Mouse (Mus musculus) G1E (cell line): ENCODE data around the gene Brat1. TPM values are rescaled to one million over a fixed set of nuclear protein-coding genes. Genes with fewer than 3 reads are reported as not detected.

Experiments used
- ATAC-seq: 2 replicates; pipeline ENCODE4 v1.8.0; 2016; ENCODE audit warnings: mild to moderate bottlenecking; ENCODE audit not compliant: insufficient number of reproducible peaks, poor library complexity, low FRiP score, severe bottlenecking; ENCODE audit errors: extremely low read depth
- DNase-seq: peaks from one replicate; pipeline ENCODE4 v3.0.0; 2012; ENCODE audit warnings: low spot score
- H3K27me3 ChIP-seq: 2 replicates; pipeline ENCODE4 v1.6.1; 2012; ENCODE audit warnings: mild to moderate bottlenecking, low read length, inconsistent platforms; ENCODE audit not compliant: insufficient read depth
- H3K36me3 ChIP-seq: replicated peaks from 2 replicates; pipeline ENCODE3; 2012; ENCODE audit warnings: mild to moderate bottlenecking, inconsistent platforms
- H3K4me1 ChIP-seq: 2 replicates; pipeline ENCODE4 v1.6.1; 2012; ENCODE audit warnings: low read depth, low read length, inconsistent platforms, mixed read lengths; ENCODE audit not compliant: insufficient read depth
- H3K4me3 ChIP-seq: 2 replicates; pipeline ENCODE4 v1.5.1; 2012; ENCODE audit warnings: low read depth, mild to moderate bottlenecking, inconsistent platforms, low read length, moderate library complexity, mixed read lengths
- H3K9me3 ChIP-seq: replicated peaks from 2 replicates; pipeline ENCODE4 v1.6.1; 2012; ENCODE audit warnings: inconsistent platforms
- CTCF ChIP-seq: IDR thresholded peaks from 2 replicates; pipeline ENCODE4 v1.5.1; 2012; ENCODE audit warnings: low read depth, low read length, inconsistent platforms, mixed read lengths
- GATA1 ChIP-seq: IDR thresholded peaks from 2 replicates; pipeline ENCODE4 v1.6.1; 2012; ENCODE audit warnings: borderline replicate concordance, low read length, inconsistent platforms, mixed read lengths
- GATA2 ChIP-seq: IDR thresholded peaks from 2 replicates; pipeline ENCODE4 v1.6.1; 2012; ENCODE audit warnings: low read depth, low read length, inconsistent platforms, borderline replicate concordance
- POLR2AphosphoS5 ChIP-seq: IDR thresholded peaks from 2 replicates; pipeline ENCODE4 v1.6.1; 2012; ENCODE audit warnings: low read depth, low read length, inconsistent platforms; ENCODE audit not compliant: insufficient replicate concordance
- TAL1 ChIP-seq: conservative IDR thresholded peaks from 2 replicates; pipeline ENCODE4 v1.6.1; 2012; ENCODE audit warnings: low read depth, low read length, inconsistent platforms, mixed read lengths
- polyA plus RNA-seq: library from polyadenylated mRNA; stranded (reverse); fragments of >175 nt; gene quantifications from 2 replicates; pipeline ENCODE4 v1.2.3, GENCODE M21; 2012
- total RNA-seq, 2 experiments: library from RNA; stranded (forward) in 1 of 2; stranded (reverse) in 1 of 2; fragments of 200-1000 nt in 1 of 2; fragments of >200 nt in 1 of 2; fragmentation: Nextera tagmentation in 1 of 2; gene quantifications; 2 replicates each; pipeline ENCODE4 v1.2.3; 2014 to 2017

Brat1 gene
- total and polyA plus RNA-seq, 3 experiments: 9.5 to 25.7 (median 11.1) TPM

DNA sequence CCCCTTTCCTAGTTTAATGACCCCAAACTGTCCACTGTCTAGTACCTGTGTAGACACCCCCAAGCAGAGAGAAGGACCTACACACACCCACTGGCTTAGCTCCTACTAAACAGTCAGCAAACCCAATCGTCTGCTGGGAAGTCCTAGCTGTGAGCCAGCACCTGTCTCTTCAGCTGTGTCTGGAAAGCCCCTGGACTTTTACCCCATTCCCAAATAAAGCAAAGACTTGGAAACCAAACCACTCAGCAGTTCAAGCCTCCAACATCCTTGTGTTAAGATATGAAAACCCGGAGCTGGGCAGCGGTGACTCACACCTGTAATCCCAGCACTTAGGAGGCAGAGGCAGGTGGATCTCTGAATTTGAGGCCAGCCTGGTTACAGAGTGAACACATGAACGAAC, 61.8 kb downstream of the Brat1 start:
- no peaks in the 10 kb centered on the region for H3K27me3 ChIP-seq
- H3K9me3 ChIP-seq: no peaks in the 10 kb centered on the region
- H3K4me1 ChIP-seq: no peaks in the 10 kb centered on the region; the same call in 1 of the 2 replicates
- TF ChIP-seq POLR2AphosphoS5 (no peak), CTCF (no peak), GATA1 (no peak), TAL1 (no peak), GATA2 (no peak)
- H3K36me3 ChIP-seq: peaks cover 86% of the 10 kb centered on the region
- ATAC-seq (no peak), DNase-seq (no peak)
- no peak overlapping the region for H3K4me3 ChIP-seq

DNA sequence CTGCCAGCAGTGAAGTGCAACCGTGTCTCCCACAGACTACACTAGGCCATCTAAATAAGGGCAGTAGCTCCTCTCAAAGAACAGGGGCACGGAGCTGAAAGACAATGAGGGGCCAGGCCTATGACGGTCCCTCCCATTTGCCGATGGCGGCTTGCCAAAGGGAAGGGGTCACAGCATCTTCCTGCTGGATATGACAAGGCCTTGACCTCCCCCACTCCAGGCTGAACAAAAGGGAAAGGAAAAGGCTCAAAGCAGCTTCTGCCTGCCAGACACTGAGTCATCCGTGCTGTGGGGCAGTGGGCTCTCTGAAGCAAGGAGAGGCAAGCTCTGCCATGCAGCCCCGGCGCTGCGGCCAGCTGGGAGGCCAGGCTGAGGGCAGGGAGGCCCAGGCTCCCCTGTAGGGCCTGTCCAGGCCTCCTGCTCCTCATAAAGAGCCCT, 62.9 kb downstream of the Brat1 start:
- Histone ChIP-seq H3K27me3 (no peaks in the 10 kb centered on the region), H3K4me1 (no peaks in the 10 kb centered on the region; the same call in 1 of the 2 replicates), H3K9me3 (no peaks in the 10 kb centered on the region), H3K4me3 (no peak overlapping the region), H3K36me3 (peaks cover 79% of the 10 kb centered on the region)
- ATAC-seq (no peak), DNase-seq (no peak)
- TF ChIP-seq GATA2 (no peak), TAL1 (no peak), POLR2AphosphoS5 (no peak), CTCF (no peak), GATA1 (no peak)

DNA sequence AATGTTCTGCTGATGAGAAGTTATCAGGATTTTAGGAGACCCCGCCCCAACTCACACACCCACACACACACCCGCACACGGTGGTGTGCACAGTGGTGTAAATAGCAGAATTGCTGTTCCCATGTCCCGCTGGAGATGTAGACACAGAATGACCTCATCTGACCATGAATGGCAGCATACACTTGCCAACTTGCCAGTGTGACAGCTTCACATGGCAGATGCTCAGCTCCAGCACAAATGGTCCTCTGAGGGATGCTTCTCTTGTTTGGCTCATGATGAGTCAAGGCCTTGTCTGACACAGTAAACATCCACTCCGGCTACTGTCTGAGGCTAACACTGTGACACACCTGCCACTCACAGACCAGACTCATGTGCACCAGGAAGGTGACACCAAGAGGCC, 63.5 kb downstream of the Brat1 start:
- TF ChIP-seq GATA2: no peak
- no peak for TF ChIP-seq CTCF
- no peak for TF ChIP-seq TAL1
- TF ChIP-seq POLR2AphosphoS5: no peak
- no peak for TF ChIP-seq GATA1
- no peak for DNase-seq
- no peak overlapping the region for H3K4me3 ChIP-seq
- H3K36me3 ChIP-seq: peaks cover 78% of the 10 kb centered on the region
- no peaks in the 10 kb centered on the region for H3K9me3 ChIP-seq
- ATAC-seq: no peak
- H3K27me3 ChIP-seq: no peaks in the 10 kb centered on the region
- no peaks in the 10 kb centered on the region; the same call in 1 of the 2 replicates for H3K4me1 ChIP-seq

Other genes starting within 250 kb of the Brat1 start
- not detected in 2 replicates for gene Chst12, start 199.5 kb upstream of the Brat1 start, total RNA-seq (2014; fragmentation: Nextera tagmentation)
- 0.16 and 0.17 TPM in 2 replicates for gene Chst12, start 199.5 kb upstream of the Brat1 start, total RNA-seq (2017)
- gene Chst12, start 199.5 kb upstream of the Brat1 start, polyA plus RNA-seq: 0.34 and 0.36 TPM in 2 replicates
- not detected in 2 replicates for gene Grifin, start 139.9 kb upstream of the Brat1 start, total RNA-seq (2014; fragmentation: Nextera tagmentation)
- gene Grifin, start 139.9 kb upstream of the Brat1 start, total RNA-seq (2017): not detected in 2 replicates
- not detected in 2 replicates for gene Grifin, start 139.9 kb upstream of the Brat1 start, polyA plus RNA-seq
- 3.1 and 4.3 TPM in 2 replicates for gene Lfng, start 97.7 kb upstream of the Brat1 start, total RNA-seq (2014; fragmentation: Nextera tagmentation)
- 11.4 and 15.2 TPM in 2 replicates for gene Lfng, start 97.7 kb upstream of the Brat1 start, total RNA-seq (2017)
- 11.2 and 12.0 TPM in 2 replicates for gene Lfng, start 97.7 kb upstream of the Brat1 start, polyA plus RNA-seq
- gene Ttyh3, start 56.0 kb upstream of the Brat1 start, total RNA-seq (2014; fragmentation: Nextera tagmentation): 68.7 and 71.0 TPM in 2 replicates
- gene Ttyh3, start 56.0 kb upstream of the Brat1 start, total RNA-seq (2017): 8.0 and 9.8 TPM in 2 replicates
- gene Ttyh3, start 56.0 kb upstream of the Brat1 start, polyA plus RNA-seq: 99.4 and 100 TPM in 2 replicates
- 8.2 and 8.7 TPM in 2 replicates for gene Iqce, start 2.6 kb upstream of the Brat1 start, total RNA-seq (2014; fragmentation: Nextera tagmentation)
- gene Iqce, start 2.6 kb upstream of the Brat1 start, total RNA-seq (2017): 6.3 and 7.6 TPM in 2 replicates
- gene Iqce, start 2.6 kb upstream of the Brat1 start, polyA plus RNA-seq: 2.7 and 3.0 TPM in 2 replicates
- gene Amz1, start 19.1 kb downstream of the Brat1 start, total RNA-seq (2014; fragmentation: Nextera tagmentation): not detected in 2 replicates
- 0.12 and 1.4 TPM in 2 replicates for gene Amz1, start 19.1 kb downstream of the Brat1 start, total RNA-seq (2017)
- gene Amz1, start 19.1 kb downstream of the Brat1 start, polyA plus RNA-seq: 0.37 and 0.40 TPM in 2 replicates
- gene Gna12, start 125.4 kb downstream of the Brat1 start, total RNA-seq (2014; fragmentation: Nextera tagmentation): 40.9 and 66.7 TPM in 2 replicates
- gene Gna12, start 125.4 kb downstream of the Brat1 start, total RNA-seq (2017): 22.2 and 22.4 TPM in 2 replicates
- gene Gna12, start 125.4 kb downstream of the Brat1 start, polyA plus RNA-seq: 53.1 and 54.5 TPM in 2 replicates